Mouse (Mus musculus): ENCODE results near the gene Slc5a9. TPM values are rescaled to one million over a fixed set of nuclear protein-coding genes. Genes with fewer than 3 reads are reported as not detected.

The Slc5a9 gene
- polyA plus RNA-seq (2015; fragmentation: Nextera tagmentation; extraction: Ambion mirVana): not detected in 2 replicates

GRCm38 (mm10) chr4:111902775-111903174 lies at the start of gene Slc5a9:
Slc5a9 (minus strand) TSS chr4:111902918.

GRCm38 (mm10) chr4:111919092-111919491 lies 16.4 kb upstream of the Slc5a9 start, which contains the start of gene Skint8:
Skint8 (plus strand) TSS chr4:111919392.

Other genes starting within 250 kb of the Slc5a9 start
- gene Spata6, start 182.9 kb downstream of the Slc5a9 start, polyA plus RNA-seq (2015; fragmentation: Nextera tagmentation; extraction: Ambion mirVana): 6.6 and 10.0 TPM in 2 replicates
- not detected in 2 replicates for gene Skint8, start 16.5 kb upstream of the Slc5a9 start, polyA plus RNA-seq (2015; fragmentation: Nextera tagmentation; extraction: Ambion mirVana)
- gene Skint7, start 70.0 kb upstream of the Slc5a9 start, polyA plus RNA-seq (2015; fragmentation: Nextera tagmentation; extraction: Ambion mirVana): not detected in 2 replicates
- not detected in 2 replicates for gene Skint1, start 103.4 kb upstream of the Slc5a9 start, polyA plus RNA-seq (2015; fragmentation: Nextera tagmentation; extraction: Ambion mirVana)
- not detected in 2 replicates for gene Skint4, start 169.1 kb upstream of the Slc5a9 start, polyA plus RNA-seq (2015; fragmentation: Nextera tagmentation; extraction: Ambion mirVana)